Mouse (Mus musculus): ENCODE measurements around the gene Slc35f6.

Gene Slc35f6

GRCm38 (mm10) chr5:30621211-30621790 is 26.4 kb upstream of the Slc35f6 start:
- DNase-seq (ENCODE audit: low spot score), result no peak

- DNase-seq (ENCODE audit: low spot score), result no peak
These were observed 25.9 kb upstream of the Slc35f6 start for GRCm38 (mm10) chr5:30621844-30622176.

GRCm38 (mm10) chr5:30622177-30622840 is 25.4 kb upstream of the Slc35f6 start:
- DNase-seq (ENCODE audit: low spot score), result no peak

- DNase-seq (ENCODE audit: low spot score), result no peak
These were observed 24.9 kb upstream of the Slc35f6 start for GRCm38 (mm10) chr5:30622841-30623185.

GRCm38 (mm10) chr5:30623380-30623779 is 24.4 kb upstream of the Slc35f6 start:
- no peak for DNase-seq (ENCODE audit: low spot score)

- DNase-seq (ENCODE audit: low spot score), result no peak
These were observed 23.4 kb upstream of the Slc35f6 start for GRCm38 (mm10) chr5:30624311-30624710.

GRCm38 (mm10) chr5:30624908-30625307 is 22.8 kb upstream of the Slc35f6 start:
- DNase-seq (ENCODE audit: low spot score), result no peak

- DNase-seq (ENCODE audit: low spot score), result no peak
These were observed 22.4 kb upstream of the Slc35f6 start for GRCm38 (mm10) chr5:30625379-30625778.

- DNase-seq (ENCODE audit: low spot score), result no peak
These were observed 21.2 kb upstream of the Slc35f6 start for GRCm38 (mm10) chr5:30626331-30627105.

GRCm38 (mm10) chr5:30628511-30628910 is 19.2 kb upstream of the Slc35f6 start:
- DNase-seq (ENCODE audit: low spot score), result no peak

GRCm38 (mm10) chr5:30630401-30630800 is 17.3 kb upstream of the Slc35f6 start:
- DNase-seq (ENCODE audit: low spot score), result no peak

GRCm38 (mm10) chr5:30632134-30632533 is 15.6 kb upstream of the Slc35f6 start:
- DNase-seq (ENCODE audit: low spot score), result no peak

GRCm38 (mm10) chr5:30636994-30637393 is 10.7 kb upstream of the Slc35f6 start:
- no peak for DNase-seq (ENCODE audit: low spot score)

GRCm38 (mm10) chr5:30638041-30638440 is 9.7 kb upstream of the Slc35f6 start:
- peak; percentile 64 for DNase-seq (ENCODE audit: low spot score)

GRCm38 (mm10) chr5:30643477-30644179 is 4.1 kb upstream of the Slc35f6 start:
- peak; percentile 37 for DNase-seq (ENCODE audit: low spot score)

GRCm38 (mm10) chr5:30646036-30646435 is 1.7 kb upstream of the Slc35f6 start:
- DNase-seq (ENCODE audit: low spot score), result no peak

GRCm38 (mm10) chr5:30647396-30647795 is 337 bp upstream of the Slc35f6 start:
- no peak for DNase-seq (ENCODE audit: low spot score)

- DNase-seq (ENCODE audit: low spot score), result no peak
These were observed 1.8 kb downstream of the Slc35f6 start for GRCm38 (mm10) chr5:30649558-30649957.

GRCm38 (mm10) chr5:30650756-30651155 is 3.0 kb downstream of the Slc35f6 start:
- DNase-seq (ENCODE audit: low spot score), result peak; percentile 27

GRCm38 (mm10) chr5:30651554-30651953 is 3.8 kb downstream of the Slc35f6 start:
- no peak for DNase-seq (ENCODE audit: low spot score)

GRCm38 (mm10) chr5:30653246-30653645 is 5.5 kb downstream of the Slc35f6 start:
- DNase-seq (ENCODE audit: low spot score), result no peak

GRCm38 (mm10) chr5:30655042-30655441 is 7.3 kb downstream of the Slc35f6 start:
- DNase-seq (ENCODE audit: low spot score), result no peak

Data from left cerebral cortex, adult 11 months (tissue).